Mouse (Mus musculus) liver, embryonic 13.5 days (tissue): ENCODE data around the gene Fmo6. TPM values are rescaled to one million over a fixed set of nuclear protein-coding genes. Genes with fewer than 3 reads are reported as not detected.

Source experiments
- ATAC-seq: fragments of 200-750 bp; cut with Nextera tagmentation; 2 replicates; pipeline ENCODE4 v1.8.0; 2017; ENCODE audit warnings: low read depth, mild to moderate bottlenecking, moderate number of reproducible peaks, moderate library complexity
- DNase-seq: peaks from one replicate; pipeline ENCODE4 v3.0.0; 2022
- H3K27ac ChIP-seq: fragments of 300-500 bp; sonication (generic); 2 replicates; pipeline ENCODE4 v1.5.1; 2015; ENCODE audit warnings: moderate library complexity, mild to moderate bottlenecking, inconsistent platforms
- H3K27me3 ChIP-seq: fragments of 300-500 bp; sonication (generic); 2 replicates; pipeline ENCODE4 v1.6.1; 2015; ENCODE audit warnings: mild to moderate bottlenecking, inconsistent platforms
- H3K36me3 ChIP-seq: fragments of 300-500 bp; sonication (generic); 2 replicates; pipeline ENCODE4 v1.6.1; 2015; ENCODE audit warnings: mild to moderate bottlenecking, inconsistent platforms
- H3K4me1 ChIP-seq: fragments of 300-500 bp; sonication (generic); replicated peaks from 2 replicates; pipeline ENCODE4 v1.6.1; 2015; ENCODE audit warnings: inconsistent platforms
- H3K4me2 ChIP-seq: fragments of 300-500 bp; sonication (generic); 2 replicates; pipeline ENCODE4 v1.6.1; 2015; ENCODE audit warnings: inconsistent platforms, mild to moderate bottlenecking, moderate library complexity
- H3K4me3 ChIP-seq: fragments of 300-500 bp; sonication (generic); replicated peaks from 2 replicates; pipeline ENCODE4 v1.5.1; 2015; ENCODE audit warnings: mild to moderate bottlenecking, inconsistent platforms
- H3K9ac ChIP-seq: fragments of 300-500 bp; sonication (generic); 2 replicates; pipeline ENCODE4 v1.6.1; 2015; ENCODE audit warnings: mild to moderate bottlenecking, inconsistent platforms
- H3K9me3 ChIP-seq: fragments of 300-500 bp; sonication (generic); replicated peaks from 2 replicates; pipeline ENCODE4 v1.6.1; 2016; ENCODE audit warnings: inconsistent platforms
- WGBS: fragments of 180-500 bp; shearing (Covaris S2); methylation state at CpG from one replicate; pipeline ENCODE4 v1.1.7; 2015; ENCODE audit not compliant: insufficient replicate concordance; 5-methylcytosine and 5-hydroxymethylcytosine counted together
- polyA plus RNA-seq: library from polyadenylated mRNA; unstranded; fragments of >200 nt; fragmentation: Nextera tagmentation; extraction: Ambion mirVana; gene quantifications from 2 replicates; pipeline ENCODE4 v1.2.1, GENCODE M21; 2015

Gene Fmo6
- polyA plus RNA-seq, 1 experiment from 2014 or later = not detected

- H3K4me1 ChIP-seq = no peaks in the 10 kb centered on the region
- 66% methylated on average over 4 of the region's 4 CpGs for WGBS
- no peak overlapping the region for H3K4me2 ChIP-seq
- ATAC-seq (no peak), DNase-seq (no peak)
- H3K27ac ChIP-seq = no peak overlapping the region
- no peak overlapping the region for H3K9ac ChIP-seq
- H3K36me3 ChIP-seq = no peaks in the 10 kb centered on the region
- H3K27me3 ChIP-seq = no peaks in the 10 kb centered on the region
- H3K4me3 ChIP-seq = no peak overlapping the region
- no peaks in the 10 kb centered on the region for H3K9me3 ChIP-seq
Measured at GRCm38 (mm10) chr1:162938696-162939351, 1.5 kb upstream of the Fmo6 start.

GRCm38 (mm10) chr1:162937970-162938695 lies 818 bp upstream of the Fmo6 start:
- no peak overlapping the region for H3K27ac ChIP-seq
- no peaks in the 10 kb centered on the region for H3K9me3 ChIP-seq
- H3K36me3 ChIP-seq = no peaks in the 10 kb centered on the region
- no peaks in the 10 kb centered on the region for H3K27me3 ChIP-seq
- DNase-seq (no peak), ATAC-seq (no peak)
- H3K4me1 ChIP-seq = no peaks in the 10 kb centered on the region
- no peak overlapping the region for H3K4me2 ChIP-seq
- H3K9ac ChIP-seq = no peak overlapping the region
- WGBS = 65% methylated on average over 5 of the region's 5 CpGs
- H3K4me3 ChIP-seq = no peak overlapping the region

DNA sequence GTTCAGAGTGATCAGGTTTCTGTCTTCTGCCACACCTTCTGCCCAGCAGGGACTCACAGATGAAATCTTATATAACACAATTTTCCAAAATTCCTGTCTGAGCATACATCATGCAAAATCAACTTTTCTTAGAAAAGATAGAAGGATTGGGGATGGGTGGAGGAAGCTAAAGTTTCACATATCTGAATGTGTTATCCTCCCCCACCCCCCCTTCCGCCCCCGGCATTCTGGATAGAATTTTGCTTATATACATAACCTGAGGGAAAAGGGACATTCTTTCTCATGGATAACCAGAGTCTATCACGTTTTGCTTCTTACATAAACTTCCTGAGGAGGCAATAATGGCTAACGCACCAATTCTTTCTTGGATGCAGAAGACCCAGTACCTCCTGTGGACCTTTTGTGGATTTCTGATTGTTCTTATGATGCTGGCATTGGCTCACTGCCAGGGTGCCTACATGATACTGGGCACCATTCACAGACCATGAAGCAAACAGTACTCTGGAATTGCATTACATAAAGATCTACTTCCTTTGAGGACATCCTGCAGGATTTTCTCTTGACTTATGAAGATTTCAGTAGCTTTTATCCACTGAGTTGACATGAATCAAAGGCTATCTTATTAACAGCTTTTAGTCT lies 2.8 kb downstream of the Fmo6 start:
- WGBS = 59% methylated on average over 4 of the region's 4 CpGs
- Histone ChIP-seq H3K36me3 (no peaks in the 10 kb centered on the region), H3K9me3 (no peaks in the 10 kb centered on the region), H3K9ac (no peak overlapping the region), H3K4me3 (no peak overlapping the region), H3K27ac (no peak overlapping the region), H3K27me3 (no peaks in the 10 kb centered on the region), H3K4me1 (no peaks in the 10 kb centered on the region), H3K4me2 (no peak overlapping the region)
- DNase-seq (no peak), ATAC-seq (no peak)

- Histone ChIP-seq H3K27me3 (no peaks in the 10 kb centered on the region), H3K9me3 (no peaks in the 10 kb centered on the region), H3K9ac (no peak overlapping the region), H3K4me1 (no peaks in the 10 kb centered on the region), H3K4me3 (no peak overlapping the region), H3K36me3 (no peaks in the 10 kb centered on the region), H3K27ac (no peak overlapping the region), H3K4me2 (no peak overlapping the region)
- 75% methylated on average over 4 of the region's 4 CpGs for WGBS
- no peak for DNase-seq
- ATAC-seq = no peak
Measured at GRCm38 (mm10) chr1:162932386-162932785, 4.9 kb downstream of the Fmo6 start.

GRCm38 (mm10) chr1:162931880-162932279 lies 5.4 kb downstream of the Fmo6 start:
- Histone ChIP-seq H3K27ac (no peak overlapping the region), H3K4me3 (no peak overlapping the region), H3K27me3 (no peaks in the 10 kb centered on the region), H3K9me3 (no peaks in the 10 kb centered on the region), H3K4me2 (no peak overlapping the region), H3K9ac (no peak overlapping the region), H3K36me3 (no peaks in the 10 kb centered on the region), H3K4me1 (no peaks in the 10 kb centered on the region)
- 65% methylated on average over 5 of the region's 5 CpGs for WGBS
- DNase-seq = no peak
- ATAC-seq = no peak

GRCm38 (mm10) chr1:162931310-162931875 lies 5.9 kb downstream of the Fmo6 start:
- no peak overlapping the region for H3K9ac ChIP-seq
- H3K36me3 ChIP-seq = no peaks in the 10 kb centered on the region
- no peaks in the 10 kb centered on the region for H3K4me1 ChIP-seq
- H3K4me2 ChIP-seq = no peak overlapping the region
- ATAC-seq (no peak), DNase-seq (no peak)
- no peaks in the 10 kb centered on the region for H3K9me3 ChIP-seq
- no peak overlapping the region for H3K27ac ChIP-seq
- H3K27me3 ChIP-seq = no peaks in the 10 kb centered on the region
- H3K4me3 ChIP-seq = no peak overlapping the region
- 50% methylated on average over 4 of the region's 4 CpGs for WGBS

- no peaks in the 10 kb centered on the region for H3K27me3 ChIP-seq
- no peak overlapping the region for H3K4me3 ChIP-seq
- no peaks in the 10 kb centered on the region for H3K36me3 ChIP-seq
- H3K4me1 ChIP-seq = no peaks in the 10 kb centered on the region
- WGBS = 42% methylated on average over 2 of the region's 2 CpGs
- H3K9ac ChIP-seq = no peak overlapping the region
- no peaks in the 10 kb centered on the region for H3K9me3 ChIP-seq
- H3K4me2 ChIP-seq = no peak overlapping the region
- H3K27ac ChIP-seq = no peak overlapping the region
- ATAC-seq = no peak
- DNase-seq = no peak
Measured at GRCm38 (mm10) chr1:162930631-162931030, 6.7 kb downstream of the Fmo6 start.

GRCm38 (mm10) chr1:162929146-162929545 lies 8.2 kb downstream of the Fmo6 start:
- ATAC-seq = no peak
- DNase-seq = no peak
- Histone ChIP-seq H3K36me3 (no peaks in the 10 kb centered on the region), H3K4me3 (no peak overlapping the region), H3K4me2 (no peak overlapping the region), H3K9ac (no peak overlapping the region), H3K4me1 (no peaks in the 10 kb centered on the region), H3K27me3 (no peaks in the 10 kb centered on the region), H3K27ac (no peak overlapping the region), H3K9me3 (no peaks in the 10 kb centered on the region)
- WGBS = 61% methylated on average over 3 of the region's 3 CpGs

- ATAC-seq (no peak), DNase-seq (no peak)
- 17% methylated on average over 1 of the region's 1 CpGs for whole genome bisulfite sequencing
- H3K4me2 ChIP-seq = no peak overlapping the region
- H3K27ac ChIP-seq = no peak overlapping the region
- H3K4me3 ChIP-seq = no peak overlapping the region
- no peaks in the 10 kb centered on the region for H3K36me3 ChIP-seq
- H3K9ac ChIP-seq = no peak overlapping the region
- no peaks in the 10 kb centered on the region for H3K9me3 ChIP-seq
- H3K4me1 ChIP-seq = no peaks in the 10 kb centered on the region
- no peaks in the 10 kb centered on the region for H3K27me3 ChIP-seq
Measured at GRCm38 (mm10) chr1:162925121-162925520, 12.2 kb downstream of the Fmo6 start.

DNA sequence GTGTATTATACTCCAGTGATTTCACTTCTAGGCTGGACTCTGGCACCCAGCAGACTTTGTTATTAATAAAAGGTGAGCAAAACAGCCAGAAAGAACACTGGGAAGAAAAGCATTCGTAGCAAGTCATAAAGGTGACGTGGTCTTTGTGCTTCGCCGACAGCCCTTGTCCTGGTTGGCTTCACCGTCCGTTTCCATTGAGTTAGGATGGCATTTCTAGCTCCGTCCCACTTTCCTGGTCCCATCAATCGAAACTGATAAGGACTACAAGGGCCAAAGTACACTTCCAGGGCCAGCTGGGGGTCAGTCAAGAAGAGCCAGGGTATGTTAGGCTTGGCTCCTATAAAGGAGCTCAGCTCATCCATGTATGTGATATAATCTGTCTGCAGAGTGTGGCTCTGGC lies 20.7 kb downstream of the Fmo6 start:
- Histone ChIP-seq H3K9me3 (no peaks in the 10 kb centered on the region), H3K36me3 (no peaks in the 10 kb centered on the region), H3K9ac (no peak overlapping the region), H3K4me3 (no peak overlapping the region), H3K27ac (no peak overlapping the region), H3K4me1 (no peaks in the 10 kb centered on the region), H3K27me3 (no peaks in the 10 kb centered on the region), H3K4me2 (no peak overlapping the region)
- 61% methylated on average over 8 of the region's 8 CpGs for WGBS
- ATAC-seq = no peak
- no peak for DNase-seq

DNA sequence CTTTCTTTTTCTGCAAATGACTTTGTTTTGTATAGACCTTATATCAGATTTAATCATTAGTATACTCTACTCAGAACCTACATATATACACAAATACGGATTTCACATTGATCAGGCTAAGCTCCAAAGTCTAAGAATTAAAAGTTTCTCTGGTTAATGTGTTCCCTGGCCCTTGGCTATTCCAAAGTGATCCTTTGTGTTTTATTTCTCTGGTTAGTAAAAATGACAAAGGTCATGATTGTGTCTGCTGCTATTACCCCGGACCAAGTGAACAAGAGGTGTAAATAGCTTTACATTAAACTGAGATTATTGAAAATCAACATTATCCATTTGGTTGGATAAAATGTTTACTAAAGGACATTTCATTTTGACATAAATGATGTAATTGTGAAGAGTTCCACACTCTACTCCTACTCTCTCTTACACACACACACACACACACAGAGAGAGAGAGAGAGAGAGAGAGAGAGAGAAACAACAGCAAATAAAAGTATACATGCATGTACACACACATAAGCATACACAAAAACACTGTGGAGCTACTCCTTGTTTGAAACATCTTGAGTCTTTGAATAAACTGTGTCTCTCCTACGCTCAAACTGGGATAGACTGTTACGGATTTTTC lies 22.3 kb downstream of the Fmo6 start:
- Histone ChIP-seq H3K27ac (no peak overlapping the region), H3K4me2 (no peak overlapping the region), H3K9ac (no peak overlapping the region), H3K36me3 (no peaks in the 10 kb centered on the region), H3K4me1 (no peaks in the 10 kb centered on the region), H3K9me3 (no peaks in the 10 kb centered on the region), H3K27me3 (no peaks in the 10 kb centered on the region), H3K4me3 (no peak overlapping the region)
- DNase-seq (no peak), ATAC-seq (no peak)
- 62% methylated on average over 4 of the region's 4 CpGs for WGBS
